Mouse (Mus musculus) bone marrow macrophage, adult 2 months (primary cell): ENCODE data around the gene Nid2. TPM values are rescaled to one million over a fixed set of nuclear protein-coding genes. Genes with fewer than 3 reads are reported as not detected.

ENCODE experiments used
- H3K27ac ChIP-seq: 2 replicates; pipeline ENCODE4 v1.5.1; 2012; ENCODE audit warnings: low read depth, low read length; ENCODE audit not compliant: insufficient read depth
- H3K4me1 ChIP-seq: 2 replicates; pipeline ENCODE4 v1.6.1; 2012; ENCODE audit warnings: low read length; ENCODE audit not compliant: control insufficient read depth, insufficient read depth
- H3K4me3 ChIP-seq: 2 replicates; pipeline ENCODE4 v1.5.1; 2012; ENCODE audit warnings: mild to moderate bottlenecking, low read length, moderate library complexity; ENCODE audit not compliant: insufficient read depth
- CTCF ChIP-seq: IDR thresholded peaks from 2 replicates; pipeline ENCODE4 v1.5.1; 2012; ENCODE audit warnings: low read depth, mild to moderate bottlenecking, low read length, moderate library complexity
- POLR2A ChIP-seq: IDR thresholded peaks from 2 replicates; pipeline ENCODE4 v1.6.1; 2012; ENCODE audit warnings: mild to moderate bottlenecking, low read depth, low read length, borderline replicate concordance
- polyA plus RNA-seq: library from polyadenylated mRNA; stranded (reverse); fragments of >200 nt; gene quantifications from 2 replicates; pipeline ENCODE4 v1.2.4, GENCODE M21; 2012; ENCODE audit not compliant: missing spikeins, insufficient read depth, insufficient read length

The Nid2 gene
- polyA plus RNA-seq, 1 experiment, result 1.5 TPM

GRCm38 (mm10) chr14:19763527-19763926 is 12.5 kb downstream of the Nid2 start:
- TF ChIP-seq POLR2A (no peak), CTCF (no peak)
- H3K4me3 ChIP-seq, result no peak overlapping the region
- H3K27ac ChIP-seq, result no peak overlapping the region
- peaks cover 5% of the 10 kb centered on the region for H3K4me1 ChIP-seq

GRCm38 (mm10) chr14:19764331-19764730 is 13.3 kb downstream of the Nid2 start:
- H3K4me3 ChIP-seq, result no peak overlapping the region
- H3K4me1 ChIP-seq, result peaks cover 5% of the 10 kb centered on the region
- H3K27ac ChIP-seq, result no peak overlapping the region
- TF ChIP-seq CTCF (no peak), POLR2A (no peak)

- H3K4me1 ChIP-seq, result peaks cover 3% of the 10 kb centered on the region
These were observed 14.7 kb downstream of the Nid2 start for GRCm38 (mm10) chr14:19765539-19766379.

GRCm38 (mm10) chr14:19766380-19766649 is 15.2 kb downstream of the Nid2 start:
- no peak overlapping the region for H3K4me3 ChIP-seq
- peaks cover 5% of the 10 kb centered on the region for H3K4me1 ChIP-seq
- no peak overlapping the region for H3K27ac ChIP-seq
- TF ChIP-seq CTCF (no peak), POLR2A (no peak)

More at GRCm38 (mm10) chr14:19765539-19766379, 14.7 kb downstream of the Nid2 start:
- Histone ChIP-seq H3K27ac (no peak overlapping the region), H3K4me3 (no peak overlapping the region)
- TF ChIP-seq CTCF, result no peak
- TF ChIP-seq POLR2A, result no peak

GRCm38 (mm10) chr14:19768648-19769047 is 17.6 kb downstream of the Nid2 start:
- H3K4me1 ChIP-seq, result peaks cover 11% of the 10 kb centered on the region
- no peak overlapping the region for H3K4me3 ChIP-seq
- H3K27ac ChIP-seq, result no peak overlapping the region
- TF ChIP-seq POLR2A, result no peak
- no peak for TF ChIP-seq CTCF

GRCm38 (mm10) chr14:19769441-19770200 is 18.6 kb downstream of the Nid2 start:
- no peak for TF ChIP-seq CTCF
- TF ChIP-seq POLR2A, result no peak
- Histone ChIP-seq H3K4me1 (peaks cover 11% of the 10 kb centered on the region), H3K4me3 (no peak overlapping the region), H3K27ac (no peak overlapping the region)

- TF ChIP-seq CTCF (no peak), POLR2A (no peak)
- Histone ChIP-seq H3K27ac (peak overlapping the region; percentile 70), H3K4me3 (no peak overlapping the region), H3K4me1 (peaks cover 11% of the 10 kb centered on the region)
These were observed 20.1 kb downstream of the Nid2 start for GRCm38 (mm10) chr14:19771173-19771572.

GRCm38 (mm10) chr14:19774036-19774628 is 23.1 kb downstream of the Nid2 start:
- H3K27ac ChIP-seq, result no peak overlapping the region
- no peak overlapping the region for H3K4me3 ChIP-seq
- peaks cover 31% of the 10 kb centered on the region for H3K4me1 ChIP-seq
- TF ChIP-seq POLR2A (no peak), CTCF (no peak)

- no peak overlapping the region for H3K27ac ChIP-seq
- no peak for TF ChIP-seq POLR2A
- no peak for TF ChIP-seq CTCF
- H3K4me1 ChIP-seq, result peaks cover 30% of the 10 kb centered on the region
- no peak overlapping the region for H3K4me3 ChIP-seq
These were observed 24.4 kb downstream of the Nid2 start for GRCm38 (mm10) chr14:19775491-19775890.

- peaks cover 26% of the 10 kb centered on the region for H3K4me1 ChIP-seq
- TF ChIP-seq CTCF (no peak), POLR2A (no peak)
- H3K27ac ChIP-seq, result no peak overlapping the region
- H3K4me3 ChIP-seq, result no peak overlapping the region
These were observed 25.1 kb downstream of the Nid2 start for GRCm38 (mm10) chr14:19776179-19776578.
